Mouse (Mus musculus) lung, postnatal 0 days (tissue): ENCODE measurements around the gene Gabrp. TPM values are rescaled to one million over a fixed set of nuclear protein-coding genes. Genes with fewer than 3 reads are reported as not detected.

Experiments used
- ATAC-seq: fragments of 200-750 bp; cut with Nextera tagmentation; 2 replicates; pipeline ENCODE4 v1.8.0; 2017; ENCODE audit warnings: moderate library complexity
- DNase-seq: peaks from one replicate; pipeline ENCODE4 v3.0.0-alpha.2; 2016; ENCODE audit warnings: low spot score
- H3K27ac ChIP-seq: fragments of 300-500 bp; sonication (generic); 2 replicates; pipeline ENCODE4 v1.5.1; 2014; ENCODE audit warnings: antibody characterized with exemption, mild to moderate bottlenecking, low read length, mixed read lengths
- H3K27me3 ChIP-seq: fragments of 300-500 bp; sonication (generic); replicated peaks from 2 replicates; pipeline ENCODE4 v1.6.1; 2014; ENCODE audit warnings: low read length, mixed read lengths; ENCODE audit not compliant: insufficient read depth
- H3K36me3 ChIP-seq: fragments of 300-500 bp; sonication (generic); 2 replicates; pipeline ENCODE4 v1.6.1; 2014; ENCODE audit warnings: low read length, mixed read lengths; ENCODE audit not compliant: insufficient read depth
- H3K4me1 ChIP-seq: fragments of 300-500 bp; sonication (generic); 2 replicates; pipeline ENCODE4 v1.6.1; 2014; ENCODE audit warnings: antibody characterized with exemption, low read depth, low read length, mixed read lengths; ENCODE audit not compliant: insufficient read depth
- H3K4me2 ChIP-seq: fragments of 300-500 bp; sonication (generic); replicated peaks from 2 replicates; pipeline ENCODE4 v1.6.1; 2014; ENCODE audit warnings: low read depth, mild to moderate bottlenecking, low read length, moderate library complexity, mixed read lengths
- H3K4me3 ChIP-seq: fragments of 300-500 bp; sonication (generic); 2 replicates; pipeline ENCODE4 v1.5.1; 2014; ENCODE audit warnings: low read depth, low read length
- H3K9ac ChIP-seq: fragments of 300-500 bp; sonication (generic); replicated peaks from 2 replicates; pipeline ENCODE4 v1.6.1; 2014; ENCODE audit warnings: low read depth, mild to moderate bottlenecking
- H3K9me3 ChIP-seq: fragments of 300-500 bp; sonication (generic); 2 replicates; pipeline ENCODE4 v1.6.1; 2016; ENCODE audit warnings: low read length, mixed read lengths
- CTCF ChIP-seq: IDR thresholded peaks from 2 replicates; pipeline ENCODE4 v1.5.1; 2016; ENCODE audit warnings: antibody characterized with exemption, mild to moderate bottlenecking
- EP300 ChIP-seq: IDR thresholded peaks from 2 replicates; pipeline ENCODE4 v1.6.1; 2016; ENCODE audit warnings: antibody characterized with exemption, mild to moderate bottlenecking, control low read depth
- WGBS: fragments of 180-500 bp; shearing (Covaris S2); extraction: QIAGEN DNeasy Blood & Tissue Kit; methylation state at CpG from one replicate; pipeline ENCODE4 v1.1.7; 2014; 5-methylcytosine and 5-hydroxymethylcytosine counted together
- polyA plus RNA-seq: library from polyadenylated mRNA; unstranded; fragments of >200 nt; fragmentation: Nextera tagmentation; extraction: Ambion mirVana; gene quantifications from 2 replicates; pipeline ENCODE4 v1.2.1, GENCODE M21; 2015

The Gabrp gene
- polyA plus RNA-seq, 1 experiment from 2014 or later = 6.0 TPM

- no peaks in the 10 kb centered on the region for H3K27me3 ChIP-seq
- WGBS = 75% methylated on average over 8 of the region's 8 CpGs
- no peak overlapping the region for H3K4me2 ChIP-seq
- TF ChIP-seq CTCF = peak; percentile 69
- no peak for TF ChIP-seq EP300
- H3K4me3 ChIP-seq = no peak overlapping the region
- DNase-seq = peak; percentile 20
- H3K36me3 ChIP-seq = no peaks in the 10 kb centered on the region
- H3K9me3 ChIP-seq = no peaks in the 10 kb centered on the region
- no peak overlapping the region for H3K9ac ChIP-seq
- H3K27ac ChIP-seq = no peak overlapping the region
- H3K4me1 ChIP-seq = no peaks in the 10 kb centered on the region
- no peak for ATAC-seq
These were observed 24.6 kb downstream of the Gabrp start for GRCm38 (mm10) chr11:33554123-33554522.

- no peak overlapping the region for H3K4me2 ChIP-seq
- TF ChIP-seq EP300 (no peak), CTCF (no peak)
- no peaks in the 10 kb centered on the region for H3K27me3 ChIP-seq
- no peaks in the 10 kb centered on the region for H3K4me1 ChIP-seq
- 68% methylated on average over 14 of the region's 14 CpGs for WGBS
- H3K4me3 ChIP-seq = no peak overlapping the region
- H3K27ac ChIP-seq = no peak overlapping the region
- H3K9ac ChIP-seq = no peak overlapping the region
- H3K36me3 ChIP-seq = no peaks in the 10 kb centered on the region
- DNase-seq = no peak
- no peaks in the 10 kb centered on the region for H3K9me3 ChIP-seq
- no peak for ATAC-seq
These were observed 27.7 kb downstream of the Gabrp start for GRCm38 (mm10) chr11:33550861-33551560.

GRCm38 (mm10) chr11:33547386-33547785 lies 31.4 kb downstream of the Gabrp start:
- H3K4me2 ChIP-seq = no peak overlapping the region
- no peak for TF ChIP-seq CTCF
- TF ChIP-seq EP300 = no peak
- DNase-seq = peak; percentile 18
- H3K9ac ChIP-seq = no peak overlapping the region
- H3K9me3 ChIP-seq = no peaks in the 10 kb centered on the region
- no peak overlapping the region for H3K27ac ChIP-seq
- WGBS = 30% methylated on average over 2 of the region's 2 CpGs
- no peaks in the 10 kb centered on the region for H3K27me3 ChIP-seq
- ATAC-seq = no peak
- no peak overlapping the region for H3K4me3 ChIP-seq
- H3K36me3 ChIP-seq = no peaks in the 10 kb centered on the region
- H3K4me1 ChIP-seq = no peaks in the 10 kb centered on the region

GRCm38 (mm10) chr11:33544945-33545344 lies 33.8 kb downstream of the Gabrp start:
- no peaks in the 10 kb centered on the region for H3K4me1 ChIP-seq
- H3K4me2 ChIP-seq = no peak overlapping the region
- H3K9ac ChIP-seq = no peak overlapping the region
- H3K36me3 ChIP-seq = no peaks in the 10 kb centered on the region
- no peaks in the 10 kb centered on the region for H3K27me3 ChIP-seq
- ATAC-seq (no peak), DNase-seq (no peak)
- no peak overlapping the region for H3K27ac ChIP-seq
- TF ChIP-seq CTCF = no peak
- no peak for TF ChIP-seq EP300
- no peaks in the 10 kb centered on the region for H3K9me3 ChIP-seq
- no peak overlapping the region for H3K4me3 ChIP-seq
- WGBS = 86% methylated on average over 2 of the region's 2 CpGs

- DNase-seq (peak; percentile 11), ATAC-seq (no peak)
- no peak overlapping the region for H3K27ac ChIP-seq
- 51% methylated on average over 11 of the region's 11 CpGs for WGBS
- no peaks in the 10 kb centered on the region for H3K36me3 ChIP-seq
- no peaks in the 10 kb centered on the region for H3K9me3 ChIP-seq
- H3K4me1 ChIP-seq = no peaks in the 10 kb centered on the region
- H3K27me3 ChIP-seq = no peaks in the 10 kb centered on the region
- TF ChIP-seq EP300 = no peak
- no peak for TF ChIP-seq CTCF
- H3K4me3 ChIP-seq = no peak overlapping the region
- no peak overlapping the region for H3K4me2 ChIP-seq
- no peak overlapping the region for H3K9ac ChIP-seq
These were observed 34.6 kb downstream of the Gabrp start for GRCm38 (mm10) chr11:33544121-33544520.

- H3K9ac ChIP-seq = no peak overlapping the region
- H3K4me1 ChIP-seq = no peaks in the 10 kb centered on the region
- DNase-seq (no peak), ATAC-seq (no peak)
- H3K4me2 ChIP-seq = no peak overlapping the region
- no peak overlapping the region for H3K4me3 ChIP-seq
- TF ChIP-seq EP300 (no peak), CTCF (no peak)
- H3K27me3 ChIP-seq = no peaks in the 10 kb centered on the region
- no peaks in the 10 kb centered on the region for H3K9me3 ChIP-seq
- no peaks in the 10 kb centered on the region for H3K36me3 ChIP-seq
- WGBS = 78% methylated on average over 5 of the region's 5 CpGs
- H3K27ac ChIP-seq = no peak overlapping the region
These were observed 41.2 kb downstream of the Gabrp start for GRCm38 (mm10) chr11:33537390-33538125.
